Mouse (Mus musculus): Measurements from ENCODE around the gene Hnrnpm. TPM values are rescaled to one million over a fixed set of nuclear protein-coding genes. Genes with fewer than 3 reads are reported as not detected.

Hnrnpm gene
- total RNA-seq, 1 experiment: 195 TPM

- Histone ChIP-seq H3K27ac (ENCODE audit: insufficient read depth, low read depth, low read length, poor library complexity, severe bottlenecking) (no peak overlapping the region), H3K36me3 (ENCODE audit: control insufficient read depth, insufficient read depth, low read length, poor library complexity, severe bottlenecking) (peaks cover 4% of the 10 kb centered on the region), H3K4me1 (ENCODE audit: control insufficient read depth in 2 of 2, insufficient read depth in 2 of 2, low read length in 2 of 2, poor library complexity in 1 of 2) (peaks cover 6 to 9% of the 10 kb centered on the region in 2 experiments; a peak in 3 of 4 replicates), H3K4me3 (ENCODE audit: insufficient read depth in 1 of 2, low read depth in 1 of 2, low read length in 2 of 2, poor library complexity in 1 of 2, severe bottlenecking in 1 of 2) (no peak overlapping the region), H3K9me3 (ENCODE audit: control insufficient read depth, insufficient read depth, low read depth, low read length) (no peaks in the 10 kb centered on the region), H3K9ac (ENCODE audit: insufficient read depth, low read depth, low read length, poor library complexity, severe bottlenecking) (no peak overlapping the region)
- TF ChIP-seq HCFC1 (IDR thresholded peaks at IDR 0.05; ENCODE audit: borderline replicate concordance, insufficient read depth, low read length): no peak
- TF ChIP-seq ZNF384 (IDR thresholded peaks at IDR 0.05; ENCODE audit: low read depth, low read length): peak; percentile 88
- TF ChIP-seq CHD2 (IDR thresholded peaks at IDR 0.05; ENCODE audit: low read depth, low read length): no peak
- peak; percentile 54 for TF ChIP-seq MAFK (IDR thresholded peaks at IDR 0.05; ENCODE audit: insufficient read depth, low read depth, low read length)
- TF ChIP-seq ZC3H11A (IDR thresholded peaks at IDR 0.05; ENCODE audit: borderline replicate concordance, low read depth, low read length): no peak
- no peak for DNase-seq (ENCODE audit: low read depth, low spot score)
- in situ Hi-C loops (cut with MboI; ENCODE audit: low sequenced_read_pairs in 2 of 2, unreplicated experiment in 2 of 2): no loop called here
Observed at GRCm38 (mm10) chr17:33639743-33640142, 46.9 kb downstream of the Hnrnpm start.

GRCm38 (mm10) chr17:33637516-33638276, 49.0 kb downstream of the Hnrnpm start, which contains the start of gene Pram1:
TSS of gene Pram1 (plus strand) at chr17:33638056.
- in situ Hi-C loops (cut with MboI; ENCODE audit: low sequenced_read_pairs in 2 of 2, unreplicated experiment in 2 of 2): no loop called here
- Histone ChIP-seq H3K9me3 (ENCODE audit: control insufficient read depth, insufficient read depth, low read depth, low read length) (no peaks in the 10 kb centered on the region), H3K9ac (ENCODE audit: insufficient read depth, low read depth, low read length, poor library complexity, severe bottlenecking) (no peak within 1 kb of the TSS), H3K27ac (ENCODE audit: insufficient read depth, low read depth, low read length, poor library complexity, severe bottlenecking) (no peak within 1 kb of the TSS), H3K4me1 (ENCODE audit: control insufficient read depth in 2 of 2, insufficient read depth in 2 of 2, low read length in 2 of 2, poor library complexity in 1 of 2) (peaks cover 6 to 9% of the 10 kb centered on the region in 2 experiments; a peak in 3 of 4 replicates), H3K36me3 (ENCODE audit: control insufficient read depth, insufficient read depth, low read length, poor library complexity, severe bottlenecking) (no peaks in the 10 kb centered on the region), H3K4me3 (ENCODE audit: insufficient read depth in 1 of 2, low read depth in 1 of 2, low read length in 2 of 2, poor library complexity in 1 of 2, severe bottlenecking in 1 of 2) (no peak within 1 kb of the TSS)
- TF ChIP-seq ZC3H11A (IDR thresholded peaks at IDR 0.05; ENCODE audit: borderline replicate concordance, low read depth, low read length) (no peak), MAFK (IDR thresholded peaks at IDR 0.05; ENCODE audit: insufficient read depth, low read depth, low read length) (no peak), ZNF384 (IDR thresholded peaks at IDR 0.05; ENCODE audit: low read depth, low read length) (no peak), CHD2 (IDR thresholded peaks at IDR 0.05; ENCODE audit: low read depth, low read length) (no peak), HCFC1 (IDR thresholded peaks at IDR 0.05; ENCODE audit: borderline replicate concordance, insufficient read depth, low read length) (no peak)
- DNase-seq (ENCODE audit: low read depth, low spot score): no peak

- Histone ChIP-seq H3K9me3 (ENCODE audit: control insufficient read depth, insufficient read depth, low read depth, low read length) (no peaks in the 10 kb centered on the region), H3K4me1 (ENCODE audit: control insufficient read depth in 2 of 2, insufficient read depth in 2 of 2, low read length in 2 of 2, poor library complexity in 1 of 2) (peaks cover 6 to 9% of the 10 kb centered on the region in 2 experiments; a peak in 3 of 4 replicates), H3K4me3 (ENCODE audit: insufficient read depth in 1 of 2, low read depth in 1 of 2, low read length in 2 of 2, poor library complexity in 1 of 2, severe bottlenecking in 1 of 2) (no peak overlapping the region), H3K36me3 (ENCODE audit: control insufficient read depth, insufficient read depth, low read length, poor library complexity, severe bottlenecking) (peaks cover 1% of the 10 kb centered on the region), H3K9ac (ENCODE audit: insufficient read depth, low read depth, low read length, poor library complexity, severe bottlenecking) (no peak overlapping the region), H3K27ac (ENCODE audit: insufficient read depth, low read depth, low read length, poor library complexity, severe bottlenecking) (no peak overlapping the region)
- in situ Hi-C loops (cut with MboI; ENCODE audit: low sequenced_read_pairs in 2 of 2, unreplicated experiment in 2 of 2): no loop called here
- no peak for TF ChIP-seq HCFC1 (IDR thresholded peaks at IDR 0.05; ENCODE audit: borderline replicate concordance, insufficient read depth, low read length)
- TF ChIP-seq ZNF384 (IDR thresholded peaks at IDR 0.05; ENCODE audit: low read depth, low read length): no peak
- no peak for TF ChIP-seq ZC3H11A (IDR thresholded peaks at IDR 0.05; ENCODE audit: borderline replicate concordance, low read depth, low read length)
- no peak for TF ChIP-seq CHD2 (IDR thresholded peaks at IDR 0.05; ENCODE audit: low read depth, low read length)
- TF ChIP-seq MAFK (IDR thresholded peaks at IDR 0.05; ENCODE audit: insufficient read depth, low read depth, low read length): no peak
- no peak for DNase-seq (ENCODE audit: low read depth, low spot score)
Observed at GRCm38 (mm10) chr17:33637038-33637437, 49.6 kb downstream of the Hnrnpm start.

- H3K9me3 ChIP-seq (ENCODE audit: control insufficient read depth, insufficient read depth, low read depth, low read length): no peaks in the 10 kb centered on the region
- no peak overlapping the region for H3K27ac ChIP-seq (ENCODE audit: insufficient read depth, low read depth, low read length, poor library complexity, severe bottlenecking)
- peaks cover 2 to 4% of the 10 kb centered on the region in 2 experiments; a peak in 2 of 4 replicates for H3K4me1 ChIP-seq (ENCODE audit: control insufficient read depth in 2 of 2, insufficient read depth in 2 of 2, low read length in 2 of 2, poor library complexity in 1 of 2)
- in situ Hi-C loops (cut with MboI; ENCODE audit: low sequenced_read_pairs in 2 of 2, unreplicated experiment in 2 of 2): no loop called here
- TF ChIP-seq HCFC1 (IDR thresholded peaks at IDR 0.05; ENCODE audit: borderline replicate concordance, insufficient read depth, low read length) (no peak), MAFK (IDR thresholded peaks at IDR 0.05; ENCODE audit: insufficient read depth, low read depth, low read length) (no peak), CHD2 (IDR thresholded peaks at IDR 0.05; ENCODE audit: low read depth, low read length) (no peak), ZNF384 (IDR thresholded peaks at IDR 0.05; ENCODE audit: low read depth, low read length) (no peak), ZC3H11A (IDR thresholded peaks at IDR 0.05; ENCODE audit: borderline replicate concordance, low read depth, low read length) (no peak)
- DNase-seq (ENCODE audit: low read depth, low spot score): no peak
- peaks cover 15% of the 10 kb centered on the region for H3K36me3 ChIP-seq (ENCODE audit: control insufficient read depth, insufficient read depth, low read length, poor library complexity, severe bottlenecking)
- no peak overlapping the region for H3K9ac ChIP-seq (ENCODE audit: insufficient read depth, low read depth, low read length, poor library complexity, severe bottlenecking)
- H3K4me3 ChIP-seq (ENCODE audit: insufficient read depth in 1 of 2, low read depth in 1 of 2, low read length in 2 of 2, poor library complexity in 1 of 2, severe bottlenecking in 1 of 2): no peak overlapping the region
Observed at GRCm38 (mm10) chr17:33631796-33632195, 54.9 kb downstream of the Hnrnpm start.
